Comparison of ENCODE assay signal across 31 mouse cellular contexts in the genomic region with DNA sequence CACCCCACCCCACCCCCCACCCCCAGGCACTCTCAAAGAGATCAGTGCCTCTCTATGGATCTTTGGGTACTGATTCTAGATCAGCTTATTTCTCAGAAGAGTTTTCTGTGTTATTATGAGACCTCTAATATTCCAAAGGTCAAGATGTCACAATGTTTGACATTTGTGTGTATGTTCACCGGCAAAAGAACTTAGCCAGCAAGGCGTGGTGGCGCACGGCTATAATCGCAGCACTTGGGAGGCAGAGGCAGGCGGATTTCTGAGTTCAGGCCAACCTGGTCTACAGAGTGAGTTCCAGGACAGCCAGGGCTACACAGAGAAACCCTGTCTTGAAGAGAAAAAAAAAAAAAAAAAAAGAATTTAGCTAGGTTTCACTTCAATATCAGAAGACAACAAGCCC. TPM values are rescaled to one million over a fixed set of nuclear protein-coding genes. Genes with fewer than 3 reads are reported as not detected.
DNase-seq lines count a peak whose midpoint lies in the region; ATAC-seq and TF ChIP-seq lines count a peak whose summit lies in the region.
"Had no signal": no experiment of that assay in that cellular context is flagged by ENCODE, and none has a peak within 500 bp of the region (broad histone marks: within the 10 kb centered on the region; RNA-seq: fewer than 3 reads in every experiment).

No protein-coding gene starts in this region.

- no peak for ATAC-seq in liver, embryonic 13.5 days (ENCODE audit: low read depth)
- ATAC-seq in liver, embryonic 11.5 days (replicated peaks; ENCODE audit: low FRiP score) = no peak
- no peak for ATAC-seq in liver, postnatal 0 days
- ATAC-seq: forebrain, embryonic 15.5 days; hindbrain, postnatal 0 days; inflammation-experienced regulatory T-cells, adult 6 months had no signal

- intact Hi-C loops in gastrocnemius, adult 2 months (cut with DNase I) = no loop called here

- DNase-seq in gastrocnemius, adult 2 months = no peak
- no peak for DNase-seq in gastrocnemius, adult 18-20 months (ENCODE audit: low spot score)
- DNase-seq in liver, embryonic 13.5 days = no peak
- no peak for DNase-seq in liver, embryonic 11.5 days (ENCODE audit: low spot score)
- DNase-seq in liver, postnatal 0 days = no peak
- no peak for DNase-seq in adrenal gland, postnatal 10 days
- no peak for DNase-seq in thymus, postnatal 25 days
- DNase-seq: adrenal gland, adult 2 months; adrenal gland, postnatal 25 days; B cell, adult 2 months; cerebellum, adult 11-12 months; cerebellum, adult 8-10 months; cerebellum, postnatal 14 days; gastrocnemius, postnatal 14 days; heart, adult 18-20 months; heart, postnatal 14 days; heart, postnatal 4 days had no signal

- no peak for TF ChIP-seq POLR2A in ES-Bruce4 (IDR thresholded peaks at IDR 0.05; ENCODE audit: insufficient read depth, low read length)

- peaks cover 23% of the 10 kb centered on the region for H3K36me3 ChIP-seq in liver, embryonic 13.5 days
- H3K36me3 ChIP-seq in liver, embryonic 11.5 days (ENCODE audit: control insufficient read depth, insufficient read depth, low read length) = peaks cover 6% of the 10 kb centered on the region; the same call in 1 of the 2 replicates
- H3K36me3 ChIP-seq in ES-Bruce4 (ENCODE audit: control insufficient read depth, insufficient read depth, low read length, poor library complexity, severe bottlenecking) = peaks cover 15% of the 10 kb centered on the region
- H3K36me3 ChIP-seq in liver, postnatal 0 days (replicated peaks; ENCODE audit: insufficient read depth, low read length) = peaks cover 22% of the 10 kb centered on the region

- H3K27me3 ChIP-seq in liver, embryonic 13.5 days = no peaks in the 10 kb centered on the region
- no peaks in the 10 kb centered on the region for H3K27me3 ChIP-seq in liver, embryonic 11.5 days (replicated peaks; ENCODE audit: control insufficient read depth, insufficient read depth, low read length)
- no peaks in the 10 kb centered on the region for H3K27me3 ChIP-seq in ES-Bruce4 (ENCODE audit: control insufficient read depth, insufficient read depth, low read length, poor library complexity, severe bottlenecking)
- H3K27me3 ChIP-seq in liver, postnatal 0 days (ENCODE audit: insufficient read depth, low read length) = no peaks in the 10 kb centered on the region
- H3K27me3 ChIP-seq: CH12.LX; embryonic facial prominence, embryonic 12.5 days; embryonic facial prominence, embryonic 15.5 days; forebrain, embryonic 12.5 days; forebrain, embryonic 15.5 days; heart, embryonic 13.5 days had no signal

- peak overlapping the region; percentile 98; the same call in 1 of the 2 replicates for H3K27ac ChIP-seq in gastrocnemius, adult 2 months
- H3K27ac ChIP-seq in liver, embryonic 13.5 days = no peak overlapping the region
- H3K27ac ChIP-seq in liver, embryonic 11.5 days (ENCODE audit: low read depth, low read length) = no peak overlapping the region
- no peak overlapping the region for H3K27ac ChIP-seq in ES-Bruce4 (ENCODE audit: insufficient read depth, low read length)
- peak overlapping the region; percentile 97 for H3K27ac ChIP-seq in liver, postnatal 0 days (ENCODE audit: low read depth)
- H3K27ac ChIP-seq: embryonic facial prominence, embryonic 12.5 days; embryonic facial prominence, embryonic 15.5 days; forebrain, embryonic 12.5 days; forebrain, embryonic 15.5 days; heart, embryonic 10.5 days; heart, embryonic 13.5 days; hindbrain, embryonic 14.5 days; hindbrain, postnatal 0 days had no signal

- 85% methylated on average over 6 of the region's 6 CpGs for WGBS in liver, embryonic 13.5 days (ENCODE audit: insufficient replicate concordance)
- WGBS in liver, embryonic 11.5 days = 92% methylated on average over 6 of the region's 6 CpGs
- WGBS in liver, postnatal 0 days (ENCODE audit: insufficient replicate concordance) = 62% methylated on average over 6 of the region's 6 CpGs

- H3K4me3 ChIP-seq in gastrocnemius, adult 2 months = peak overlapping the region; percentile 93
- H3K4me3 ChIP-seq in liver, embryonic 13.5 days (replicated peaks) = peak overlapping the region; percentile 95; the same call in 1 of the 2 replicates
- no peak overlapping the region for H3K4me3 ChIP-seq in liver, embryonic 11.5 days (ENCODE audit: low read depth, low read length)
- H3K4me3 ChIP-seq in ES-Bruce4 (ENCODE audit: low read depth, low read length) = no peak overlapping the region
- H3K4me3 ChIP-seq in liver, postnatal 0 days (ENCODE audit: low read depth, low read length) = peak overlapping the region; percentile 84; the same call in 1 of the 2 replicates
- H3K4me3 ChIP-seq: forebrain, embryonic 15.5 days had no signal

- no peak for TF ChIP-seq CTCF in gastrocnemius, adult 2 months (IDR thresholded peaks at IDR 0.05)
- no peak for TF ChIP-seq CTCF in ES-Bruce4 (IDR thresholded peaks at IDR 0.05; ENCODE audit: low read depth, low read length)
- TF ChIP-seq CTCF in liver, postnatal 0 days (IDR thresholded peaks at IDR 0.05; ENCODE audit: low read depth) = no peak

- H3K4me1 ChIP-seq in liver, embryonic 13.5 days (replicated peaks) = peaks cover 37% of the 10 kb centered on the region
- H3K4me1 ChIP-seq in liver, embryonic 11.5 days (replicated peaks; ENCODE audit: control insufficient read depth, insufficient read depth, low read length) = peaks cover 23% of the 10 kb centered on the region
- no peaks in the 10 kb centered on the region for H3K4me1 ChIP-seq in ES-Bruce4 (ENCODE audit: control insufficient read depth, insufficient read depth, low read length)
- peaks cover 29% of the 10 kb centered on the region for H3K4me1 ChIP-seq in liver, postnatal 0 days (ENCODE audit: insufficient read depth)

- peak overlapping the region; percentile 91; the same call in 1 of the 2 replicates for H3K9ac ChIP-seq in liver, embryonic 13.5 days
- H3K9ac ChIP-seq in liver, embryonic 11.5 days (ENCODE audit: low read depth, low read length) = no peak overlapping the region
- 0 out of 2 replicates have a peak overlapping the region, but pooled peaks have one; percentile 94 for H3K9ac ChIP-seq in ES-Bruce4 (ENCODE audit: low read depth, poor library complexity, severe bottlenecking)
- no peak overlapping the region for H3K9ac ChIP-seq in liver, postnatal 0 days (replicated peaks)
- H3K9ac ChIP-seq: embryonic facial prominence, embryonic 12.5 days; embryonic facial prominence, embryonic 15.5 days; forebrain, embryonic 12.5 days; forebrain, embryonic 15.5 days; hindbrain, embryonic 14.5 days had no signal

- TF ChIP-seq EP300 in ES-Bruce4 (IDR thresholded peaks at IDR 0.05; ENCODE audit: insufficient read depth, low read depth, low read length) = no peak
- TF ChIP-seq EP300 in liver, postnatal 0 days (IDR thresholded peaks at IDR 0.05; ENCODE audit: low read depth) = no peak

- H3K4me2 ChIP-seq in liver, embryonic 13.5 days = peak overlapping the region; percentile 86; the same call in 1 of the 2 replicates
- no peak overlapping the region for H3K4me2 ChIP-seq in liver, embryonic 11.5 days
- H3K4me2 ChIP-seq in liver, postnatal 0 days (ENCODE audit: low read depth, low read length) = peak overlapping the region; percentile 71

- H3K9me3 ChIP-seq in liver, embryonic 13.5 days (replicated peaks) = no peaks in the 10 kb centered on the region
- no peaks in the 10 kb centered on the region for H3K9me3 ChIP-seq in liver, embryonic 11.5 days (ENCODE audit: control insufficient read depth, low read length)
- H3K9me3 ChIP-seq in ES-Bruce4 (replicated peaks; ENCODE audit: control insufficient read depth, insufficient read depth, low read length, poor library complexity, severe bottlenecking) = no peaks in the 10 kb centered on the region
- H3K9me3 ChIP-seq in liver, postnatal 0 days (ENCODE audit: low read length) = no peaks in the 10 kb centered on the region
- H3K9me3 ChIP-seq: embryonic facial prominence, embryonic 12.5 days; embryonic facial prominence, embryonic 15.5 days; forebrain, embryonic 12.5 days; forebrain, embryonic 15.5 days; heart, embryonic 10.5 days; heart, embryonic 13.5 days had no signal

RNA-seq across cellular contexts. Expression of a gene that starts 7.5 kb away (rescaled TPM):
- total RNA-seq in gastrocnemius, adult 2 months (2021) = 10 to 100 TPM; 32.4 to 38.2 TPM
- total RNA-seq in gastrocnemius, adult 18-20 months (2021) = 10 to 100 TPM; 31.4 to 38.1 TPM
- 36.1 and 39.2 TPM in 2 replicates for polyA plus RNA-seq in liver, embryonic 13.5 days (2015; fragmentation: Nextera tagmentation; extraction: Ambion mirVana)
- polyA plus RNA-seq in liver, embryonic 11.5 days (2014; fragmentation: Nextera tagmentation; extraction: Ambion mirVana) = 61.0 and 67.8 TPM in 2 replicates
- 48.3 and 50.6 TPM in 2 replicates for polyA plus RNA-seq in ES-Bruce4 (2011; ENCODE audit: insufficient read depth, insufficient read length, low read depth, missing spikeins)
- 42.6 and 50.4 TPM in 2 replicates for polyA plus RNA-seq in liver, postnatal 0 days (2015; fragmentation: Nextera tagmentation; extraction: Ambion mirVana)
- total RNA-seq in adrenal gland, postnatal 10 days (2021) = 10 to 100 TPM; 34.6 to 34.8 TPM

RNA-seq across cellular contexts. Expression of a gene that starts 19.2 kb away (rescaled TPM):
- total RNA-seq in gastrocnemius, adult 2 months (2021) = 100 to 1,000 TPM; 424 to 437 TPM
- total RNA-seq in gastrocnemius, adult 18-20 months (2021) = 100 to 1,000 TPM; 401 to 487 TPM
- 0.16 and 0.21 TPM in 2 replicates for polyA plus RNA-seq in liver, embryonic 13.5 days (2015; fragmentation: Nextera tagmentation; extraction: Ambion mirVana)
- 0.19 and 0.26 TPM in 2 replicates for polyA plus RNA-seq in liver, embryonic 11.5 days (2014; fragmentation: Nextera tagmentation; extraction: Ambion mirVana)
- 5.8 and 6.6 TPM in 2 replicates for polyA plus RNA-seq in ES-Bruce4 (2011; ENCODE audit: insufficient read depth, insufficient read length, low read depth, missing spikeins)
- 0.11 and 0.19 TPM in 2 replicates for polyA plus RNA-seq in liver, postnatal 0 days (2015; fragmentation: Nextera tagmentation; extraction: Ambion mirVana)
- 10 to 100 TPM; 11.5 to 23.5 TPM for total RNA-seq in adrenal gland, postnatal 10 days (2021)
- total RNA-seq: CH12.LX; common myeloid progenitor, adult 5-6 weeks had no signal
- polyA plus RNA-seq: inflammation-experienced regulatory T-cells, adult 6 months had no signal

RNA-seq across cellular contexts. Expression of a gene that starts 21.2 kb away (rescaled TPM):
- not detected for total RNA-seq in gastrocnemius, adult 2 months (2021)
- under 1 TPM in 1 of 2 experiments, not detected in 1; 0.21 TPM for total RNA-seq in gastrocnemius, adult 18-20 months (2021)
- polyA plus RNA-seq in liver, embryonic 13.5 days (2015; fragmentation: Nextera tagmentation; extraction: Ambion mirVana) = 0.20 and 0.35 TPM in 2 replicates
- polyA plus RNA-seq in liver, embryonic 11.5 days (2014; fragmentation: Nextera tagmentation; extraction: Ambion mirVana) = 1.4 and 1.7 TPM in 2 replicates
- polyA plus RNA-seq in ES-Bruce4 (2011; ENCODE audit: insufficient read depth, insufficient read length, low read depth, missing spikeins) = 2.4 and 2.7 TPM in 2 replicates
- not detected in 2 replicates for polyA plus RNA-seq in liver, postnatal 0 days (2015; fragmentation: Nextera tagmentation; extraction: Ambion mirVana)
- total RNA-seq in adrenal gland, postnatal 10 days (2021) = 1 to 10 TPM; 3.4 to 4.3 TPM
- total RNA-seq: CH12.LX; gastrocnemius, postnatal 4 days; heart, adult 18-20 months; heart, postnatal 14 days; heart, postnatal 4 days; MEL had no signal

RNA-seq across cellular contexts. Expression of a gene that starts 55.4 kb away (rescaled TPM):
- 100 to 1,000 TPM in 1 of 2 experiments, 10 to 100 TPM in 1; 73.8 to 106 TPM for total RNA-seq in gastrocnemius, adult 2 months (2021)
- 10 to 100 TPM; 76.5 TPM for total RNA-seq in gastrocnemius, adult 18-20 months (2021)
- polyA plus RNA-seq in liver, embryonic 13.5 days (2015; fragmentation: Nextera tagmentation; extraction: Ambion mirVana) = 4.7 and 5.3 TPM in 2 replicates
- polyA plus RNA-seq in liver, embryonic 11.5 days (2014; fragmentation: Nextera tagmentation; extraction: Ambion mirVana) = 8.1 and 9.0 TPM in 2 replicates
- 4.4 and 4.9 TPM in 2 replicates for polyA plus RNA-seq in ES-Bruce4 (2011; ENCODE audit: insufficient read depth, insufficient read length, low read depth, missing spikeins)
- polyA plus RNA-seq in liver, postnatal 0 days (2015; fragmentation: Nextera tagmentation; extraction: Ambion mirVana) = 15.1 and 16.9 TPM in 2 replicates
- total RNA-seq in adrenal gland, postnatal 10 days (2021) = 10 to 100 TPM; 76.9 to 91.9 TPM

Comparison
In these comparisons a context has a peak if more than half of its experiments do, and no peak if none do; other contexts are left out.
1. H3K27ac ChIP-seq: peak in gastrocnemius, adult 2 months (single experiment) and liver, postnatal 0 days (single experiment); none in liver, embryonic 13.5 days (single experiment), liver, embryonic 11.5 days (single experiment) and ES-Bruce4 (single experiment).
2. H3K4me3 ChIP-seq: peak in gastrocnemius, adult 2 months (single experiment), liver, embryonic 13.5 days (single experiment) and liver, postnatal 0 days (single experiment); none in liver, embryonic 11.5 days (single experiment) and ES-Bruce4 (single experiment).
3. H3K9ac ChIP-seq: peak in liver, embryonic 13.5 days (single experiment) and ES-Bruce4 (single experiment); none in liver, embryonic 11.5 days (single experiment) and liver, postnatal 0 days (single experiment).